ENCODE assay signal across 19 mouse cellular contexts in genomic region chr19:11800531-11801315, GRCm38 (mm10). TPM values are rescaled to one million over a fixed set of nuclear protein-coding genes. Genes with fewer than 3 reads are reported as not detected.
DNase-seq lines count a peak whose midpoint lies in the region; ATAC-seq and TF ChIP-seq lines count a peak whose summit lies in the region.
"Had no signal": no experiment of that assay in that cellular context is flagged by ENCODE, and none has a peak within 500 bp of the region (broad histone marks: within the 10 kb centered on the region; RNA-seq: fewer than 3 reads in every experiment).

No protein-coding gene starts in this region.

- no peaks in the 10 kb centered on the region; the same call in 1 of the 2 replicates for H3K36me3 ChIP-seq in intestine, embryonic 16.5 days (ENCODE audit: control insufficient read depth, insufficient read depth, low read length)
- H3K36me3 ChIP-seq: forebrain, embryonic 12.5 days had no signal

- ATAC-seq in intestine, embryonic 16.5 days, result peak; percentile 53; the same call in 1 of the 2 replicates

- no peaks in the 10 kb centered on the region for H3K27me3 ChIP-seq in intestine, embryonic 16.5 days (replicated peaks; ENCODE audit: control insufficient read depth, insufficient read depth, low read length)
- H3K27me3 ChIP-seq: forebrain, embryonic 12.5 days had no signal

- peak; percentile 8 for DNase-seq in embryo, embryonic 10 days (ENCODE audit: low spot score)
- no peak for DNase-seq in embryo, embryonic 10.5 days (ENCODE audit: low spot score)
- DNase-seq in layer of hippocampus, adult 2 months (ENCODE audit: low spot score in 2 of 2), result no peak
- no peak for DNase-seq in layer of hippocampus, postnatal 14 days (ENCODE audit: low spot score in 2 of 2)
- peak; percentile 18 for DNase-seq in ES-CJ7 (ENCODE audit: low read depth, low spot score)
- DNase-seq in adrenal gland, adult 2 months, result no peak
- no peak for DNase-seq in layer of hippocampus, adult 9-11 months
- DNase-seq: cerebellum, adult 11-12 months; heart, postnatal 14 days; kidney, adult 8-10 months; thymus, postnatal 14 days had no signal

- 73% methylated on average over 8 of the region's 8 CpGs for WGBS in intestine, embryonic 16.5 days

- no peaks in the 10 kb centered on the region for H3K4me1 ChIP-seq in intestine, embryonic 16.5 days (ENCODE audit: control insufficient read depth, insufficient read depth, low read length)
- H3K4me1 ChIP-seq: forebrain, embryonic 12.5 days had no signal

- H3K4me3 ChIP-seq in layer of hippocampus, adult 2 months, result no peak overlapping the region
- no peak overlapping the region for H3K4me3 ChIP-seq in intestine, embryonic 16.5 days (ENCODE audit: low read length)
- H3K4me3 ChIP-seq: forebrain, embryonic 12.5 days had no signal

- no peak overlapping the region for H3K4me2 ChIP-seq in intestine, embryonic 16.5 days (ENCODE audit: low read depth, low read length)
- H3K4me2 ChIP-seq: forebrain, embryonic 12.5 days had no signal

- H3K9me3 ChIP-seq in intestine, embryonic 16.5 days (ENCODE audit: control insufficient read depth, low read length), result no peaks in the 10 kb centered on the region
- H3K9me3 ChIP-seq: forebrain, embryonic 12.5 days had no signal

- no peak overlapping the region for H3K9ac ChIP-seq in intestine, embryonic 16.5 days (ENCODE audit: low read depth, low read length)
- H3K9ac ChIP-seq: forebrain, embryonic 12.5 days had no signal

- 0 out of 2 replicates have a peak, but pooled peaks have one; percentile 7 for TF ChIP-seq CTCF in layer of hippocampus, adult 2 months (conservative IDR thresholded peaks at IDR 0.05)

- H3K27ac ChIP-seq in layer of hippocampus, adult 2 months, result no peak overlapping the region
- H3K27ac ChIP-seq in intestine, embryonic 16.5 days (ENCODE audit: low read length), result no peak overlapping the region; the same call in 1 of the 2 replicates
- H3K27ac ChIP-seq: forebrain, embryonic 12.5 days; macrophage had no signal

RNA-seq across cellular contexts. Expression of gene Stx3, which starts 18.5 kb away (rescaled TPM):
- 10 to 100 TPM; 30.6 to 39.3 TPM for total RNA-seq in layer of hippocampus, adult 2 months (2021)
- total RNA-seq in layer of hippocampus, postnatal 14 days (2021), result 10 to 100 TPM; 19.6 to 27.8 TPM
- 55.8 and 70.2 TPM in 2 replicates for polyA plus RNA-seq in intestine, embryonic 16.5 days (2015; fragmentation: Nextera tagmentation; extraction: Ambion mirVana)
- 1 to 10 TPM; 8.3 to 9.6 TPM for total RNA-seq in adrenal gland, adult 2 months (2021)
- 9.1 and 9.5 TPM in 2 replicates for polyA plus RNA-seq in adrenal gland, adult 2 months (2012; rRNA removed)

RNA-seq across cellular contexts. Expression of gene Mrpl16, which starts 30.5 kb away (rescaled TPM):
- total RNA-seq in layer of hippocampus, adult 2 months (2021), result 10 to 100 TPM; 31.2 to 34.6 TPM
- total RNA-seq in layer of hippocampus, postnatal 14 days (2021), result 10 to 100 TPM; 37.9 to 41.2 TPM
- 56.3 and 62.2 TPM in 2 replicates for polyA plus RNA-seq in intestine, embryonic 16.5 days (2015; fragmentation: Nextera tagmentation; extraction: Ambion mirVana)
- total RNA-seq in adrenal gland, adult 2 months (2021), result 10 to 100 TPM; 56.9 to 75.6 TPM
- 9.5 and 10.6 TPM in 2 replicates for polyA plus RNA-seq in adrenal gland, adult 2 months (2012; rRNA removed)

RNA-seq across cellular contexts. Expression of gene Olfr1417, which starts 38.3 kb away (rescaled TPM):
- not detected for total RNA-seq in layer of hippocampus, adult 2 months (2021)
- total RNA-seq in layer of hippocampus, postnatal 14 days (2021), result not detected
- polyA plus RNA-seq in intestine, embryonic 16.5 days (2015; fragmentation: Nextera tagmentation; extraction: Ambion mirVana), result not detected in 2 replicates
- not detected for total RNA-seq in adrenal gland, adult 2 months (2021)
- not detected in 2 replicates for polyA plus RNA-seq in adrenal gland, adult 2 months (2012; rRNA removed)
- total RNA-seq: adrenal gland, postnatal 4 days; gastrocnemius, adult 8-10 months; heart, postnatal 14 days; left cerebral cortex, adult 18-20 months had no signal
- polyA plus RNA-seq: embryonic facial prominence, embryonic 11.5 days; forebrain, embryonic 12.5 days; limb, embryonic 14.5 days; macrophage had no signal

RNA-seq across cellular contexts. Expression of gene Gif, which starts 53.4 kb away (rescaled TPM):
- not detected for total RNA-seq in layer of hippocampus, adult 2 months (2021)
- not detected for total RNA-seq in layer of hippocampus, postnatal 14 days (2021)
- not detected in 2 replicates for polyA plus RNA-seq in intestine, embryonic 16.5 days (2015; fragmentation: Nextera tagmentation; extraction: Ambion mirVana)
- total RNA-seq in adrenal gland, adult 2 months (2021), result not detected
- not detected in 2 replicates for polyA plus RNA-seq in adrenal gland, adult 2 months (2012; rRNA removed)
- total RNA-seq: adrenal gland, postnatal 4 days; gastrocnemius, adult 8-10 months; heart, postnatal 14 days; left cerebral cortex, adult 18-20 months had no signal
- polyA plus RNA-seq: embryonic facial prominence, embryonic 11.5 days; forebrain, embryonic 12.5 days; limb, embryonic 14.5 days; macrophage had no signal

Comparison
In these comparisons a context has a peak if more than half of its experiments do, and no peak if none do; other contexts are left out.
1. DNase-seq: peak in embryo, embryonic 10 days (single experiment) and ES-CJ7 (single experiment); none in embryo, embryonic 10.5 days (single experiment), layer of hippocampus, adult 2 months (0 of 2), layer of hippocampus, postnatal 14 days (0 of 2), adrenal gland, adult 2 months (single experiment) and layer of hippocampus, adult 9-11 months (single experiment).